Mouse (Mus musculus): ENCODE results near the gene Xkr7. TPM values are rescaled to one million over a fixed set of nuclear protein-coding genes. Genes with fewer than 3 reads are reported as not detected.
A peak's percentile ranks its signal among the peaks of the same experiment; 100 is the strongest.

Xkr7 gene
- 1 to 10 TPM; 1.1 to 1.2 TPM for total RNA-seq (2021)
- long read RNA-seq, experiment 1, partial matches to known transcripts: 0 of 1 reads
- long read RNA-seq, experiment 1, other reads (novel, unspliced or antisense): 1 of 1 reads
- long read RNA-seq, experiment 2: 0 reads

DNA sequence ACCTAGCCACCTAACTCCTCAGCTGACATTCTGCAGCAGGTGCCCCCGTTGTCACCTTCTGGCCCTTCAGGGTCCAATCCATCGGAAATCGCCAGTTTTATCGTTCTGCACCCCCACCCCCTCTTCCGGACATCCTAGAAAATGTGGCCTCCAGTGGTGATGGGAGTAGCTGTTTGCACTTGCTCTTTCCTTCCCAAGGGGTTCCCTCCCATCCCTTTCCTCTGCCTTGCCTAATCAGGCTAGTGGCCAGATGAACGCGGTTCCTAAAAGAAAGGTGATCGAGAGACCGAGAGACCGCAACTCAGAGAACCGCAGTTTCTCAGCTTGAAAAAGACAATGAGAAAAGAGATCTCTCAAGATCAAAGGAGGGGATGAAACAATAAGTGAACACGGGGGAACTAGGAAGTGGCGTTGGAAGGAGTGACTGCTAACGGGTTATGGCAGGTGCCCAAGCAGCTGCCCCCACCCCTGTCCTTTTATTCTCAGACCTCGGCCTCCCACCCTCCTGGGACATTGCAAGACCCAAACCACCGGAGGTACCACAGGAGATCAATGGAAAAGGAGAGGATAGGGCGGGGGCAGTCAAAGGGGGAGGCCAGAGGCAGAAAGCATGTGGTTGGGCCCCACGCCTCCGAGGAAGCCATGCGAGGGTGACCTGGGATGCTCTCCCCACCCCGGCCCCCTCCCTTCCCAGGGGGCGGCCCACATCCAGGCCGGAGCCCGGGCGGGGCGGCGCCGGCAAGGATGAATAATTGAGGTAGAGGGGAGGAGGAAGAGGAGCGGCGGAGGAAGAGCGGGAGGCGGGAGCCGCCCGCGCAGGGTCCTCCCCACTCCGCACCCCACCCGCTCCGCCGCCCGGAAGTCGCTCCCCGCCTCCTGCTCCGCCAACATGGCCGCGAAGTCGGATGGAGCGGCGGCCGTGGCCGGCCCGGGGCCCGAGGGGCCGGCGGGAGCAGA is at the start of gene Xkr7:
TSS of gene Xkr7 (plus strand) at position 727 of the 957 bp plus-strand sequence.
- DNase-seq (ENCODE audit: low spot score in 2 of 2): no peak

DNA sequence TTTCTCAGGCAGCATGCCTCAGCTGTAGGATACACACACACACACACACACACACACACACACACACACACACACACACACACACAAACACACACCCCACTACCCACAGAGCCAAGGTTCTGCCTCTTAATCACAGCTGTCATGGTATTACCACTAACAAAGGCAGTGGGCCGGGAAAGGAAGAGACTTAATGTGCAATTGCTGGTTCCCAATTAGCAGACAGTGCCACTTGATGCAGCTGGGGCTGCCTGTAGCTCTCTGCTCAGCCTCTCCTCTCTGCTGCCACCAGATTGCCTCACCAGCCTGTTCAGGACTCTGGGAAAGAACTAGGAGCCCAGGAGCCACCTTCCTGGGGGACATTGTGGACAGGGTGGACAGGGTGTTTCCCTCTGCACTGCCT is 46.1 kb upstream of the Xkr7 start:
- DNase-seq (ENCODE audit: low spot score in 2 of 2): no peak

DNA sequence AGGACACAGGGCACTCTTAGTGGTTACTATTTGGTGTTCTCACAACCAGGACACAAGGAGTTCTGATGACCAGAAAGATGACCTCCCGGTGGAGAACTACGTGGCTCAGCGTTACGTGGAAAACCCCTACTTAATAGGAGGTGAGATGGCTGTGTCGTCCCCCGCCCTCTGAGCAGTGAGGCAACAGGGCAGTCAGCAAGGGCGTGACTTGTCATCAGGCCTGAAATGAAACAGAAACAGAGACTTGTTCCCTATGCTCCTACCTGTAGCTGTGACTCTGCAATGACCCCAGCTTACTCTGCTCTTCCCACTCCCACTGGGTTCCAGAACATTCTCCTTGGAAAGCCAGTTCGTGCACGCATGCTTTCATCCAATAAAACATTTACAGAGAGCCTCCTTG is 40.1 kb upstream of the Xkr7 start:
- DNase-seq (ENCODE audit: low spot score in 2 of 2): no peak

DNA sequence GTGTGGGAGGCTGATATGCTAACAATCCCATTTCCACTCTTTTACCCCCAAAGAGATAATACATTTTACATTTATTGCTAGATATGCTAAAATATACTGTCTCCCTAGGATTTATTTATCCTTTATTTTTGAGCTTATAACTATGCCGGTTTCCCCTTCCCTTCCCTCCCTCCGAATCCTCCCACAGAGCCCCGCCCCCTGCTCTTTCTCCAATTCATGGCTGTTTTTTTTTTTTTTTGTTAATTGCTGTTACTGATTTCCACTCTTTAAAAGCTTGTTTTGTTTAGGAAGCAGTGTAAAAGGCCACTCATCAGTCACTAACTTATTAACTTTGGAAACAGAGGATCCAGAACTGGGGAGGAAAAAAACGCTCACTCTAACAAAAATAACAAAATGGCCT is 34.6 kb upstream of the Xkr7 start:
- no peak for DNase-seq (ENCODE audit: low spot score in 2 of 2)

DNA sequence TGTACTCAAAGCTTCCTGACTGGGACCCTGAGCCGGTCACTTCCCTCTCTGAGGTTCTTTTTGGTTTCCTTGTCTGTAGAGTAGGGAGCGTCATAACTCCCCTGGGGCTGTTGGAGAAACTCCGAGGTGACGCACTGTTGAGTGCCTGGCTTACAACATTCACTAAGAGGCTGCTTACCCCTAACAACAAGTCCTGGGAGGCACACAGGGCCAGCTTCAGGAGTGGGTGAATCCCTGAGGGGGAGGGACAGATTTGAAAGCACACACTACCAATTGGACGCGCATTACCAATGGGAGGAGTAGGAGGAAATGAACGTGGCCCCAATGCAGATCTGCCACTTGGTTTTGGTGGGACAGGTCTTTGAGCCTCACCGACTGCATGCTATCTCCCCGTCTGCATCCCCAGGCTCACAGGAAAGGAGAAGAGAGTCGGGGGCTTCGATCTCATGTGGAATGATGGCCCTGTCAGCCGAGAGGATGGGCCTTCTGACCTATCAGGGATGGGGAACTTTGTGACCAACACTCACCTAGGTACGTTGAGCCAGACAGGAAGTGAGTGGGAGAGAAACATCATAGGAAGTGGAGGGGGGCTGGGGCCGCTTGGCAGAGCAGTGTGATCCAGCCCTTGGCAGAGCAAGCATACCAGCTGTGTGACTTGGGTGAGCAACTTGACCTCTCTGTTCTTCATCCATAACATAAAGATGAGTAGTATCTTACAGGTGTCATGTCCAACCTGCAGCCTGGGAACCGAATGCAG is 29.0 kb upstream of the Xkr7 start:
- no peak for DNase-seq (ENCODE audit: low spot score in 2 of 2)

DNA sequence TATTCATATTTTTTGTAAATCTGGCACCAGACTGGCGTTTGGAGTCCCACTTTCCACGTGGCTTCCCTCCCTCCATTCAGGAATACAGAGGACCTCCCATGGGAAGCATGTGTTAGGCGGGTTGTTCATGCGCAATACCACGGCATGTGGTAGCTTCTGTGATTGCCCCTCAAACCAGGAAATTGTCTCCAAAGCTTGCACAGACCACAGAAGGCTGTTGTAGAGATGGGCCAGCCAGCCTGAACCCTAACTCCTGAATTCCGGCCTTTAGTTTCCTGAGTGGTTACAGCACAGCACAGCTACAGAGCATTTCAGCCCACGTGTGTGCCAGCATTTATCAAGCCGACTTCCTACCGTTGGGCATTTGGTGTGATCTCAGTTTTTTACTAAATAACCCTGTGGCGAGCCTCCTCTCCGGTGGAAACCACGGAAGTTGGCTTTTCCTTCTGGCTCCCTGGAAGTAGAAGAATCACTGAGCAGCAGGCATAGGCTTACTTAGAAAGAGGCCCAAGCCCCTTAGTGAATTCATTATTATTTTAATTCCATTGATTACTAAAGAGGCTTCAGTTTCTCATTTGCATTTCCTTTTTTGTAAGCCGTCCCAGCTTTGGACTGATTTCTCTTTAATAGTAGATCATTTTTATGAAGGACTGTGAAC is 27.8 kb upstream of the Xkr7 start:
- no peak for DNase-seq (ENCODE audit: low spot score in 2 of 2)

DNA sequence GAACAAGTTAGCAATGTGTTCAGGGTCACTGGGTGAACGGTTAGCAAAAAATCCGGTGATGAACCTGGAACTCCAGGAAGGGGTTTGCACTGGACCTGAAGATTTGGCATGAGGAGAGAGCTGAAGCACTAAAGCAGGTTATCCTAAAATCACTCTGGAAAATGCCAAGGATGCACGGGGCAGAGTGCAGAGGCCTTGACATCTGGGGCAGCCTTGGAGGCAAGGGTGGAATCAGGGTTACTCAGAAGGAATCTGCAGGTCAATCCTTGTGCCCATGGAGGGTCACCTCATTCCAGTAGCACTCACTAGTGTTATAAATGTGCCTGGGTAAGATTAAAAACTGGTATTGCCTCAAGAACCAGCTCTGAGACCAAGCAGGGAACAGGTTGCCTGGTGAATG is 25.7 kb upstream of the Xkr7 start:
- DNase-seq (ENCODE audit: low spot score in 2 of 2): no peak

DNA sequence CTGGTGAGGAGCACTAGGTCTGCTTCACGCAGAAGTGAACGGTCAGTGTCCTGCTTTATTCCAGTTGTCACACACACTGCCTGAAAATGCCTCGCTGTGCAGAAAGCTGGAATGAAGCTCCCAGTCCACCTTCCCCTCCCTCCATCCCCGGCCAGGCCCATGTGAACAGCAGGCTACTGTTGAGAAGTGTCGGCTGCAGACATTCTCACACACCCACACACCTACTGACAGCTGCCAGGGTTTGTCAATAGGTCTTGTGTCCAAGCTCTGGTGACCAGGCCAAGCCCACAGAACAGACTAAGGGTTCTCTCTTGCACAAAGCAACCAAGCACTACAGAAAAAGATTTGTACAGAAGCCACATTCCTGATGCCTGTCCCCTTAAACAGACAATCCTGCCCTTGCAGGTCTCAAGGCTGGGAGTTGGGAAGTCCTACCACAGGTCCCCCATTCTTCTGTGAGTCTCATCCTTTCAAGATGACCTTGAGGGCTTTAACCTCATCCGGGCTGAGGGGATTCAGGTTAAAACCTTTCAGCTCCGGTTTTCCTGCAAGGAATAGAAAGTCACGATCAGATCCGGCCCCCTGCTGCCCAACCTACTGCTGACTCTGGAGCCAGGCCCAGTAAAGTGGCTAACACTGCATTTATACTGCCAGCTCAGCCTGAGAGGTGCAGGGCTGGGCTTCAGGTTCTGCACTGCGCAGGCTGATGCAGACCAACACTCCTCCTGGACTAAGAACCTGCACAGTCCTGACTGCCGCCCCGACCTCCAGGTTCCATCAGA is 22.3 kb upstream of the Xkr7 start:
- DNase-seq (ENCODE audit: low spot score in 2 of 2): no peak

DNA sequence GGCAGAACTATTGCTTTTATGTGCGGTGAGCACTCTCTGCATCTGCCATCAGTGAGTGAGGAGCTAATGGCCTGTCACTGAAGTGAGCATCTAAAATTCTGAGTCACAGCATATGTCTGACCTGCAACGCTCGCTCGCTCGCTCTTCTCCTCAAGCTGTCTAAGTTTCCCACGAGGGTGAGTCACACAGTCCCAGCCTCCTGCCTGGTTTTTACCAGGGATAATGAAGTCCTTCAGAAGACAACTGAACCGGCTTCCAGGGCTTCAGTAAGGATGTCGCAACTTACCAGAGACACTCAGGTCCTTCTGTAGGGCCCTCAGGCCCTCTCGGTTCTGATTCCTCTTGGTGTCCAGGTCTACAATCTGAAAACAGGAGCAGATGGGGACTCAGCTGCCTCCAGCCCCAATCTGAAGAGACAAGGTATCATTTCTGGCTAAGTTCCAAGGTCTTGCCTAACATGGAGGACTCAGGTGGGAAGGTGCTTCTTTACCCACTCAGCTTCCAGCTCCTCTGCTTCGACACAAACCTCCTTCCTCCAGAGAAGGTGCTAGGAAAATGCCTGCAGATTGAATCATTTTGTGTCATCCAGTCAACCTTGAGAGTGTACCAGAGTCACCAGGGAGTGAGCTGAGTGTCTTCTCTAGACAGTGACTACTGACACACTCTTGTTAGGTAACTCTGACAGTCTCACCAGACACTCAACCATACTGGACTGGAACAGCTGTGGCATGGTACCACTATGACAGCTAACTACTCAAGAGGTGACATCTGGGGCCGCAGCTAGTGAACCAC is 17.7 kb upstream of the Xkr7 start:
- DNase-seq (ENCODE audit: low spot score in 2 of 2): no peak

DNA sequence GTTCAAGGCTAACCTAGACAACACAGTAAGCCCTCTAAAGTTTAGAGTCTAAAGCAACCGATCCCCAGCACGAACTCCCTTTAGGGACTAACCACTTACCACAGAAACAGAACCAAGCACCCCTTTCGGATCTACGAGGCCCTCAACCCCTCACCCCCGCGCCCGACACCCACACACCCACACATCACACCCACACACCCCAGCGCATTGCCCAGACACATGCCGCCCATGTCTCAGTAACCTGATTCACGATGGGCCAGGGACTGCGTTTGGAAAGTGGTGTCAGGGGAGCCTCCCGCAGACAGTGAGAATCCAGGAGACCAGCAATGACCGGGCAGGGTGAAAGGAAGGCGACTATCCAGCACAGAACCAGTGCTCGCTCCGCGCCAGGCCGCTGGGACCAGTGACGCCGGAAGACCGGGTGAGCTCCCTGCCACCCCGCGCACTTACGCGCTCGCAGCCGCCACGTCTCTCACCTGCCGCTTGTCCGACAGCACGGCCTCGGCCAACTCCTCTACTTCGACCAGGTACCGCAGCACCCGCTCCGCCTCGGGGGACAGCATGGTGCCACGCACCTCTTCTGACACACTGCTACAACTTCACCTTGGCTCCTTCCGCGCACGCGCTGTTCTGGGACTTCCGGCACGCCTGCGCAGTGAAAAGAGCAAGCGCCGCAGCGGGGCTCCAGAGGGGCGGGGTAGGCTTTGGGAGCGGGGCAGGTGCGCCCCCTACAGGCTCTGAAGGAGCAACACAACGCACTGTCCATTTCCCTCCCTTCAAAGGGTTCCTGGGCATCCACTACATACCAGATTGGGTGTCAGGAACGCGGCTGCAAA is 16.7 kb upstream of the Xkr7 start, which contains the start of gene Pdrg1:
TSS of gene Pdrg1 (minus strand) at position 670 of the 836 bp plus-strand sequence.
- peak; percentile 85 to 92 for DNase-seq (ENCODE audit: low spot score in 2 of 2)

DNA sequence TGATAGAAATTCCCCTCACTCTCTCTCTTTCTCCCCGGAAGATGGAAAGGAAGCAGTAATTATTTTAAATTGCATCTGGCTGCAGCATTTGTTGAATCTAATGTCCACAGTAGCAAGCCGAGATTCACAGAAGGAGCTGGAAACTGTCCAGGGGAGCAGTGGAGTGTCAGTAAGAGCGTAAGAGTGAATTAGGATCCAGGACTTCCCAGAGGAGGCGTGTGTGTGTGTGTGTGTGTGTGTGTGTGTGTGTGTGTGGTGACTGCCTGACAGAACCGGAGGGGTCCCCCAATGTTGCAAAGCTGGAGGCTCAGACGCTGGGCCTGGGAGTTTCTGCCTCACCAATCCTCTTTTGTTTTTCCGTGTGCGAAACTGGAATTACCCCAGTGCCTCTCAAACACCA is 15.8 kb upstream of the Xkr7 start:
- no peak for DNase-seq (ENCODE audit: low spot score in 2 of 2)

DNA sequence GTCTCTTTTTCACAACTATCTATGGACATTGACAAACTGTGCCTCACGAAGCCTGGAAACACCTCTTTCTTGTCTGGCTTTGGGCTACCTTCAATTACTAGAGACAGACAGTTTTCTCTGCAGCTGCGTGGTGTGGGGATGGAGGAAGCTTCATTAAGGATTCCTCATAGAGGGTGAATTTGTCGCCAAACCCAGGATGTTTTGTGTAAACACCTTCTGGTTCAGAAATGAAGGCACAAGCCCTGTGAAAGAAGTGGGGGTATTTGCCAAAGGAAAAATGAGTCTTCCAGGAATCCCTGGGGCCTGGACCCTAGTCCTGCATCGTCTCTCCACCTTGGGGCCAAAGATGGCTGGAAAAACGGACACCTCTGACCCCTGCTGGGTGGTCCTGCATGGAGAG is 14.9 kb upstream of the Xkr7 start:
- DNase-seq (ENCODE audit: low spot score in 2 of 2): no peak

DNA sequence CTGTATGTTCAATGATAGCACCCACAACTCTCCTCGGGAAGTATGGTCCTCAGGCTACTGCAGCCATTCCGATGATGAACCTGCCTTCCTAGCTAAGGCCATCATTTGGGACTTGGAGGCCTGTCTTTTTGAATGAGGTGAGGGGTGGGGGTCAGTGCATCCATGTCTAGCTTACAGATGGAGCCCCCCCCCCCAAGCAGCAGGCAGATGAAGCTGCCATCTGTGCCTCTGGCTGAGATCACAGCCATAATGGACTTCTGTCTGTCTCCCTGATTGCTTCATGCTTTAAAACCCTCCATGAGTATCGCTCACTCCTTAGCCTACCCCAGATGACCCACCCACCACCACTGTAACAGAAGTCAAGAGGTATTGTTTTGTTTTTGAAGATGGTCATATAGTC is 12.3 kb upstream of the Xkr7 start:
- no peak for DNase-seq (ENCODE audit: low spot score in 2 of 2)

DNA sequence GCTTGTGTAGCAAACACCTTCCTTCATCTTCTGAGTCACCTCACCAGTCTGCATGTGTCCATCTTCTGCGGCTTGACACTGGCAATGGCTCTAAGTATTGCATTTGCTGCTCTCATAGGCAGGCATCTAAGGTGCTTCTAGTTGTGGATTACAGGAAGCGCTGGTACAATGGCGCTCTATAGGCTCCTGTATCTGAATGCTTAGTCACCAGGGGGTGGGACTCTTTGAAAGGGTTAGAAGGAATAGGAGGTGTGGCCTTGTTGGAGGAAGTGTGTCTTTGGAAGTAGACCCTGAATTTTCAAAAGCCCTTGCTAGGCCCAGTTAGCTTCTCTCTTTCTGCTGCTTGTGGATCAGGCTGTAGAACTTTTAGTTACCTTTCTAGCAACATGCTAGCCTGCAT is 10.5 kb upstream of the Xkr7 start:
- DNase-seq (ENCODE audit: low spot score in 2 of 2): no peak

DNA sequence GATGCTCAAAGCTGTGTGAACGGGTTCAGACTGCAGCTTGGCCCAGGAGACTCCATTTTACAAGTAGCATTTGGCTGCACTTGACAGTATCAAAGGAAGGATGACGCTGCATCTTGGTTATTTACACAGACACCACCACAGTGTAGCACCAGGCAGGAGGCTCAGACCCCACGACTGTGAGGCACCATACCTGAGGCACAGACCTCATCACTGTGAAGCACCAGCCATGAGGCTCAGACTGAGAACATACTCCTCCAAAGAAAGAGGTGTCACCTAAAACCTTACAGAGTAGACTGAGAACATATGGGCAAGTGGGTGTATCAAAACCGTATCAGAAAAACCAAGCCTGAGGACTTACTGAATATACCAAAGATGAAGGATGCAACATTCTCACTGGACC is 8.8 kb upstream of the Xkr7 start:
- no peak for DNase-seq (ENCODE audit: low spot score in 2 of 2)

DNA sequence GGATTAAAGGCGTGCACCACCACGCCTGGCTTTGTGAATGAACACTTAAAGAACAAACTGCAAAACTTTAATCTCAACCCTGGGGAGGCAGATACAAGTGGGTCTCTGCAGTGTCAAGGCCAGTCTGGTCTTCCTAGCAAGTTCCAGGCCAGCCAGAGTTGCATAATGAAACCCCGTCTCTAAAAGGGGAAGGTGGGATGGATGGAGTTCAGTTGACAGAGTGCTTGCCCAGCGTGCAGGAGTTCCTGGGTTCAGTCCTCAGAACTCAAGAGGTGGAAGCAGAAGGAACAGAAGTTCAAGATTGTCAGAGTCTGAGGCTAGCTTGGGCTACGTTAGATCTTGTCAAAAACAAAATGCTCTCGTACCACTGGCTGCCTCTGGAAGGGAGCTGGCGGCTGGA is 5.6 kb upstream of the Xkr7 start:
- no peak for DNase-seq (ENCODE audit: low spot score in 2 of 2)

DNA sequence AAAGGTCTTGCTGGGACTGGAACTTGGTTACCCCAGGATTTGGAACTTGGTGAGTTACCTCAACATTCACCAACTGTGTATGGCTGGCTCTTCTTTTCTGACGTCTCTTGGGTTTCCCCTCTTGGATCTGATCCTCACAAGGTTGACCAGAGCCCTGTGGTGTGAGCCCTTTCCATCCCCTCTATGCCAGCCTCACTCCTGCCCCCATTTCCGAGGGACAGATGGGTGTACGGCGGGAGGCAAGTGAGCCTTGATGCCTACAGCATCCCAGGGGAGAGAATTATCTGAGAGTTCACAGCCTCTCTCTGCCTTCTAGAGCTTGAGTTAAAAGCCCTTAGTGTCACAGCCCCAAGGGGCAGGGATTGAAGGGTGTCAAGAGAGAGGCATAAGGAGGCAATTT is 4.2 kb upstream of the Xkr7 start:
- DNase-seq (ENCODE audit: low spot score in 2 of 2): no peak

DNA sequence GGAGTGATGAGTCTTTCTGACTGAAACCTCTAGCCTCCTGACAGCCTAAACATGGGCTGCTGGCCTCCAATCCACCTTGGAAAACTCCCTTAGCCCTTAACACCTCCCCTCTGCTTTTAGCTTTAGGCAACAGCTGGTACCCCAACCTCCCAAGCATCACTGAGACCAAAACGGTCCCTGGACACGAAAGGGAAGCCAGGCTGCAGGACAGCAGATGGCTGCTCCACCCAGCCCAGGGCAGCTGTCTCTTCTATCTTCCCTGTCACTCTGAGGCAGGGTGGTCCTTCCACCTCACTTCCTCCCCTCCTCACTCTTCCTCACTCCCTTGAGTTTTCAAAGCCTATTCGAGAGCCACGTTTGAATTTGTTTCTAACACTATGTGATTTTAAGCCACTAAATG is 1.2 kb upstream of the Xkr7 start:
- DNase-seq (ENCODE audit: low spot score in 2 of 2): no peak

Data from gastrocnemius, postnatal 4 days (tissue).